Mouse (Mus musculus): Measurements from ENCODE around the gene Sar1b. TPM values are rescaled to one million over a fixed set of nuclear protein-coding genes. Genes with fewer than 3 reads are reported as not detected.
A peak's percentile ranks its signal among the peaks of the same experiment; 100 is the strongest.

The Sar1b gene
- total and polyA plus RNA-seq, 2 experiments from 2014 or later: 115 to 230 TPM

DNA sequence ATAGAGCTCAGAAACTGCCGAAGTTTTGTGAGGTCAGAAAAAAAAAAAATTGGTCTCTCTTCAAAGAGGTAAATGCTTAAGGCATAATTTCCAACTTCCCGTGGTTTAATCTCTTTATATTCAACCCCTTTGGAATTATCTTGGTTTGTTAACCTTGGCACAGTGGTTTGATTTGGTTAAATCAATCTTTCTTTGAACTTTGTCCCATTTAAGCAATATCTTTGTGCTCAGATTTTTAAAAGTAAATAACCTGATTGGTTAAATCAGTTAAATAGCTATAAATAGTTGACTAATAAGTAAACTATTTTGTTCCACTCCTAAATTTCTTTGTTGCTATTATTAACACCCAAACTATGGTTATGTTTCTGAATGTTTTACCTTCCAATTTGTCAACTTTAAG is 4.2 kb upstream of the Sar1b start:
- 0 out of 2 replicates have a peak, but pooled peaks cover 3% of the 10 kb centered on the region for H3K4me1 ChIP-seq (ENCODE audit: insufficient read depth, low read length)
- no peak for TF ChIP-seq CTCF (IDR thresholded peaks at IDR 0.05)
- no peak overlapping the region for H3K4me2 ChIP-seq (ENCODE audit: low read depth, low read length, poor library complexity, severe bottlenecking)
- no peak overlapping the region for H3K9ac ChIP-seq (replicated peaks; ENCODE audit: low read length, poor library complexity, severe bottlenecking)
- DNase-seq (ENCODE audit: low spot score) (no peak), ATAC-seq (ENCODE audit: low FRiP score) (no peak)
- no peak overlapping the region for H3K27ac ChIP-seq (ENCODE audit: low read depth, low read length)
- 0 out of 2 replicates have a peak, but pooled peaks cover 3% of the 10 kb centered on the region for H3K27me3 ChIP-seq (ENCODE audit: insufficient read depth, low read length)
- WGBS: 82% methylated on average over 2 of the region's 2 CpGs
- H3K9me3 ChIP-seq (ENCODE audit: low read length): no peaks in the 10 kb centered on the region
- no peak overlapping the region for H3K4me3 ChIP-seq (ENCODE audit: low read depth, low read length)
- no peaks in the 10 kb centered on the region for H3K36me3 ChIP-seq (ENCODE audit: insufficient read depth, low read length)

DNA sequence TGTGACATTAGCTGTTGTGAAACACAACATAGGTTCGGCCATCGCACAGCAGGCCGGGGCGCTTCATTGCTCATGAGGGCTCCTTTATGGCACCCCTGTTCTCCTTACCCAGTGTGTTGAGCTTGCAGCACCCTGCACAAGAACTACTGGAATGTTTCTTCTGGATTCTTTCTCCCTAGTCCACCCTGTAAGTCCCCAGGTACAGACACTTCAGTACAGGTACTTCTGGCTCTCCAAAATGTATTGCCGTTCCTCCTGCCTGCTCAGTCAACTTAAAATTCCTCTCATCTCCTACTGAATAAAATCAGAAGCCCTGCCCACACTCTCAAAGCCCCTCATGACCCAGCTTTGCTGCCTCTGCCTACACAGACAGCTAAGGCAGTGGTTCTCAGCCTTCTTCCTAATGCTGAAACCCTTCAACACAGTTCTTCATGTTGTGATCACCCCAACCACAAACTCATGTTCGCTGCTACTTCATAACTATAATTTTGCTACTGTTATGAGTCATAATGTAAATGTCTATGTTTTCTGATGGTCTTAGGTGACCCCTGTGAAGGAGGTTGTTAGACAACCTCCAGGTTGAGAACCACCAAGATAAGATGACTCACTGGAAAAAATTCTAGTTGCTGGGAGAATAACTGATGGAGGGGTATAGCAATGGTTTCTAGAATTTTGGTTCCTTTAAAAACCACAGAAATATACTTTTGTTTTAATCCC is 3.4 kb upstream of the Sar1b start:
- no peak for DNase-seq (ENCODE audit: low spot score)
- Histone ChIP-seq H3K27ac (ENCODE audit: low read depth, low read length) (no peak overlapping the region), H3K4me2 (ENCODE audit: low read depth, low read length, poor library complexity, severe bottlenecking) (no peak overlapping the region), H3K4me1 (ENCODE audit: insufficient read depth, low read length) (0 out of 2 replicates have a peak, but pooled peaks cover 4% of the 10 kb centered on the region), H3K36me3 (ENCODE audit: insufficient read depth, low read length) (no peaks in the 10 kb centered on the region), H3K9ac (replicated peaks; ENCODE audit: low read length, poor library complexity, severe bottlenecking) (no peak overlapping the region), H3K27me3 (ENCODE audit: insufficient read depth, low read length) (0 out of 2 replicates have a peak, but pooled peaks cover 3% of the 10 kb centered on the region), H3K9me3 (ENCODE audit: low read length) (no peaks in the 10 kb centered on the region), H3K4me3 (ENCODE audit: low read depth, low read length) (no peak overlapping the region)
- WGBS: 86% methylated on average over 6 of the region's 6 CpGs
- TF ChIP-seq CTCF (IDR thresholded peaks at IDR 0.05): no peak
- no peak for ATAC-seq (ENCODE audit: low FRiP score)

DNA sequence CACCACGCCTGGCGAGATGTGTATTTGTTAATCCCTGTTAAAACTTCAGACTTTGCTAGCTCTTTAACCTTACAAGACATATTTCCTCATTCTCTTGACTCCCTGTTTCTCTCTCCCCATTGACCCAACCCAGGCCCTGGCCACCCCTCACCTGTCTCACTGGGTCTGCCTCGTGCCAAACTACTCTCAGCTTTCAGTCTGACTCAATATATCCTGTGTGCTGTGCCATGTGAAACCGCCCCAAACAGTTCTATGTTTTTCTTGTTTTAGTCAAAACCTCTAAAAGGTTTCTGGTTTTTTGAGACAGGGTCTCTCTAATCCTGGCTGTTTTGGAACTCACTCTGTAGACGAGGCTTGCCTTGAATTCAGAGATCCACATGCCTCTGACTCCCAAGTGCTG is 2.2 kb upstream of the Sar1b start:
- 75% methylated on average over 5 of the region's 5 CpGs for WGBS
- H3K36me3 ChIP-seq (ENCODE audit: insufficient read depth, low read length): no peaks in the 10 kb centered on the region
- no peak for TF ChIP-seq CTCF (IDR thresholded peaks at IDR 0.05)
- H3K4me3 ChIP-seq (ENCODE audit: low read depth, low read length): no peak overlapping the region
- no peaks in the 10 kb centered on the region for H3K9me3 ChIP-seq (ENCODE audit: low read length)
- DNase-seq (ENCODE audit: low spot score) (no peak), ATAC-seq (ENCODE audit: low FRiP score) (no peak)
- H3K27ac ChIP-seq (ENCODE audit: low read depth, low read length): no peak overlapping the region
- 0 out of 2 replicates have a peak, but pooled peaks cover 4% of the 10 kb centered on the region for H3K4me1 ChIP-seq (ENCODE audit: insufficient read depth, low read length)
- no peak overlapping the region for H3K4me2 ChIP-seq (ENCODE audit: low read depth, low read length, poor library complexity, severe bottlenecking)
- H3K9ac ChIP-seq (replicated peaks; ENCODE audit: low read length, poor library complexity, severe bottlenecking): no peak overlapping the region
- H3K27me3 ChIP-seq (ENCODE audit: insufficient read depth, low read length): 0 out of 2 replicates have a peak, but pooled peaks cover 3% of the 10 kb centered on the region

DNA sequence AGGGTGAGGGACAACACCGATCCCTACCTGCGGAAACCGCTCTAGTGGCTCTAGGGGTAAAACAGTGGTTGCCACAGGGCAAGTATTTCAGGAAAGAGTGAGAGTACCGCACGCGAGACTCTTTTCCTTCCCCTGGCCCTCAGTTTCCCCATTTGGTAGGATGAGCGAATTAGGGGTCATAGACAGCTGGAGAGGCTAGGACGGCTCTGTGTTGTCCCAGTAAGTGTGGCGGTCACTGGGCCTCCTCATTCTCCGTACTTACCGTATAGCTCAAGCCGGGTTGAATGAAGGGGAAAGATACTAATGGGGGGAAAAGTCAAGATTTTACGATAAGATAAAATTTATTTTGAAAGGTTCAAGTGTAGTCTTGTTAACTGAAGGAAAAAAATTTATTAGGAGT is 468 bp downstream of the Sar1b start:
- H3K9me3 ChIP-seq (ENCODE audit: low read length): no peaks in the 10 kb centered on the region
- TF ChIP-seq CTCF (IDR thresholded peaks at IDR 0.05): no peak
- H3K4me1 ChIP-seq (ENCODE audit: insufficient read depth, low read length): 0 out of 2 replicates have a peak, but pooled peaks cover 2% of the 10 kb centered on the region
- peak overlapping the region; percentile 96 for H3K4me2 ChIP-seq (ENCODE audit: low read depth, low read length, poor library complexity, severe bottlenecking)
- no peaks in the 10 kb centered on the region for H3K36me3 ChIP-seq (ENCODE audit: insufficient read depth, low read length)
- ATAC-seq (ENCODE audit: low FRiP score) (no peak), DNase-seq (ENCODE audit: low spot score) (no peak)
- peak overlapping the region; percentile 97 for H3K4me3 ChIP-seq (ENCODE audit: low read depth, low read length)
- 6% methylated on average over 13 of the region's 13 CpGs for WGBS
- no peak overlapping the region for H3K27ac ChIP-seq (ENCODE audit: low read depth, low read length)
- H3K27me3 ChIP-seq (ENCODE audit: insufficient read depth, low read length): 0 out of 2 replicates have a peak, but pooled peaks cover 3% of the 10 kb centered on the region
- H3K9ac ChIP-seq (replicated peaks; ENCODE audit: low read length, poor library complexity, severe bottlenecking): peak overlapping the region; percentile 93

DNA sequence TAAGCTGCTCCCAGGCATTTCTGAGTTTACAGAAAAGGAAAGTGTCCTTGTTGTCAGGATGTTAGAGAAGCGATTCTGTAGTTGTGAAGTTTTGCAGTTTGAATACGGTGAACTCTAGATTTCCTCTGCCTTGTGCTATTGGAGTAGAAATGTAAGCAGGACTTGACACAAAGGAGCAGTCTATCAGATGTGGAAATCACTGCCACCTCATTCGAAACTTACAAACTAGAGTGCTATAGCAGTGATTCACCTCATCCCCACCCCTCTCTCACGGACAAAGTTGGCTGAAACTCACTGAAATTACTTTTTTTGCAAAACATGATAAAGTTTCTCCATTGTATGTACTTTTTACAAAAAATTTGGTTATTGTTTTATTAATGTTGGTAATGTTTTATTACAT is 1.3 kb downstream of the Sar1b start:
- Histone ChIP-seq H3K4me2 (ENCODE audit: low read depth, low read length, poor library complexity, severe bottlenecking) (peak overlapping the region; percentile 96), H3K36me3 (ENCODE audit: insufficient read depth, low read length) (no peaks in the 10 kb centered on the region), H3K4me1 (ENCODE audit: insufficient read depth, low read length) (0 out of 2 replicates have a peak, but pooled peaks cover 2% of the 10 kb centered on the region), H3K9me3 (ENCODE audit: low read length) (no peaks in the 10 kb centered on the region), H3K27me3 (ENCODE audit: insufficient read depth, low read length) (0 out of 2 replicates have a peak, but pooled peaks cover 2% of the 10 kb centered on the region), H3K4me3 (ENCODE audit: low read depth, low read length) (no peak overlapping the region), H3K27ac (ENCODE audit: low read depth, low read length) (no peak overlapping the region), H3K9ac (replicated peaks; ENCODE audit: low read length, poor library complexity, severe bottlenecking) (no peak overlapping the region)
- no peak for ATAC-seq (ENCODE audit: low FRiP score)
- DNase-seq (ENCODE audit: low spot score): no peak
- WGBS: 87% methylated on average over 4 of the region's 4 CpGs
- no peak for TF ChIP-seq CTCF (IDR thresholded peaks at IDR 0.05)

DNA sequence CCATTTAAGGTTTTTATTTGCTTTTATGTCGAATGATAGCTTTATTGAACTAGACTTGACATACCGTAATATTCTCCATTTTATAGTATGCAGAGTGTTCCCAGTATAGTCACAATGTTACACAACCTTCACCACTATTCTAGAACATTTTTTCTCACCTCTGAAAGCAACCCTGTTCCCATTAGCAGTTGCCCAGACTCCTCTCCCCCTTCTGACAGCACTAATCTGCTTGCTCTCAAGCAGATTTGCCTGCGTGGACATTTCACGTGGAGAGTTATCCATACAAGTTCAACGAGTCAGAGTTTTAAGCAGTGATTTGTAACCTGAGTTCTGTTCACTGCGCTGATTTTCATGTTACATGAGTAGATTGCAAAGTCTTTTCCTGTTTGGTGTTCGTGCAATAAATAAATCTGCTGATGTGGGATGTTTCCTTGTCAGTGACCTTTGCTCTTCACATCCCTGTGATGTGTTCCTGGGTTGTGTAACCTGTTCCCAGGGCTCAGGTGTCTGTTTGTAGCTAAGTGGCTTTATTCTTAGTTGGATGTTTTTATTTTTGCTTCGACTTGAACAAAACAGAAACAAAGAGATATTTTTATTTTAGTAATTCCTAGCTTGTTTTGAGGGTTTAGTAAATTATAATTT is 4.2 kb downstream of the Sar1b start:
- 87% methylated on average over 8 of the region's 8 CpGs for WGBS

More for the DNA sequence above, 4.2 kb downstream of the Sar1b start:
- TF ChIP-seq CTCF (IDR thresholded peaks at IDR 0.05): no peak
- Histone ChIP-seq H3K27me3 (ENCODE audit: insufficient read depth, low read length) (no peaks in the 10 kb centered on the region), H3K36me3 (ENCODE audit: insufficient read depth, low read length) (no peaks in the 10 kb centered on the region), H3K4me1 (ENCODE audit: insufficient read depth, low read length) (0 out of 2 replicates have a peak, but pooled peaks cover 2% of the 10 kb centered on the region), H3K4me2 (ENCODE audit: low read depth, low read length, poor library complexity, severe bottlenecking) (no peak overlapping the region), H3K9me3 (ENCODE audit: low read length) (no peaks in the 10 kb centered on the region), H3K4me3 (ENCODE audit: low read depth, low read length) (no peak overlapping the region), H3K27ac (ENCODE audit: low read depth, low read length) (no peak overlapping the region), H3K9ac (replicated peaks; ENCODE audit: low read length, poor library complexity, severe bottlenecking) (no peak overlapping the region)
- DNase-seq (ENCODE audit: low spot score) (no peak), ATAC-seq (ENCODE audit: low FRiP score) (no peak)
